Mouse (Mus musculus) adrenal gland (tissue): ENCODE data around the gene Gpr6.

ENCODE experiments used
- intact Hi-C: fragments of 180-260 bp; cut with DNase I; formaldehyde crosslinking; loops from one replicate; pipeline ENCODE4 v1.15.1; 2025
- long read RNA-seq, 2 experiments: library from polyadenylated mRNA; unstranded; transcript quantifications; one replicate each; pipeline ENCODE4 v2.0.0; 2020; ENCODE audit warnings: borderline replicate concordance in 1 of 2; ENCODE audit not compliant: insufficient replicate concordance in 1 of 2

The Gpr6 gene
- long read RNA-seq, experiment 1, result 0 reads
- long read RNA-seq, experiment 2, result 0 reads

GRCm38 (mm10) chr10:41072116-41072515 lies at the start of gene Gpr6:
TSS of gene Gpr6 (minus strand) at chr10:41072285.
- intact Hi-C loops, result no loop called here

DNA sequence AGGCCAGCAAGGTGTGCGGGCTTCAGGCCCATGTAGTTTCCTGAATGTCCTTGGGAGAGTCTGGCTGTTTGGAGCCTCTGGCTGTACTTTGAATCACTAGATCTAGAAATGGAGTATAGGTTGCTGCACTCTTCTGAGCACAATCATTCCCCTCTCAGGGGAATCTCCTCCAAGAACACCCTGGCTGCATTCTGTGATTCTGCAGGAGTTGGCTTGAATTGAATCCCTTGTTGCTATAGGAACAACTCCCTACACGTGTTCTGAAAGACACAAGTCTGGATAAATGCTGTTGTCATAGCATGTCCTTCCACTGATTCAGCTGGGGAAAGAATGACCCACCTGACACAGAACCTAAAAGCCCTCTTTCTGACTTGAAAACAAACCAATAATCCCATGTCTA lies 28.0 kb upstream of the Gpr6 start:
- intact Hi-C loops, result no loop called here

- intact Hi-C loops, result no loop called here
These were observed 26.1 kb upstream of the Gpr6 start for GRCm38 (mm10) chr10:41098137-41098536.

- intact Hi-C loops, result no loop called here
These were observed 16.8 kb upstream of the Gpr6 start for GRCm38 (mm10) chr10:41088852-41089251.

DNA sequence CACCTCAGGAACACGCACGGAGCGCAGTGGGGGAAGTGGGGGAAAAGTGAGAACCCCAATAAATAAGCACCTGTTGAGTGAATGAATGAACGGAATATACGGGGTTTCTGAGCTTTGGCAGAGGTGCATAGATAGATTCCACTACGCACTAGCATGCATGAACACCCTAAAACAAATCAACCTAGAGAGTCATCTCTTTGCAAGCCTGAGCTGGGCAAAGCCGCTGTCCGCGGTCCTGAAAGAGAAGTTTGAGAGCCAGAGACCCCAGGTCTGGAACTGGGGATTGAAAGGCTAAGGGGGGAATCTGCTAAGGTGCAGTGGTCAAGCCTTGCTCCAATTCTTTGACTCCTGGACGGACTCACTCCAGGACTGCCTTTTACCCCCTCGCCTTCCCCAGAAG lies 389 bp downstream of the Gpr6 start:
- intact Hi-C loops, result no loop called here

DNA sequence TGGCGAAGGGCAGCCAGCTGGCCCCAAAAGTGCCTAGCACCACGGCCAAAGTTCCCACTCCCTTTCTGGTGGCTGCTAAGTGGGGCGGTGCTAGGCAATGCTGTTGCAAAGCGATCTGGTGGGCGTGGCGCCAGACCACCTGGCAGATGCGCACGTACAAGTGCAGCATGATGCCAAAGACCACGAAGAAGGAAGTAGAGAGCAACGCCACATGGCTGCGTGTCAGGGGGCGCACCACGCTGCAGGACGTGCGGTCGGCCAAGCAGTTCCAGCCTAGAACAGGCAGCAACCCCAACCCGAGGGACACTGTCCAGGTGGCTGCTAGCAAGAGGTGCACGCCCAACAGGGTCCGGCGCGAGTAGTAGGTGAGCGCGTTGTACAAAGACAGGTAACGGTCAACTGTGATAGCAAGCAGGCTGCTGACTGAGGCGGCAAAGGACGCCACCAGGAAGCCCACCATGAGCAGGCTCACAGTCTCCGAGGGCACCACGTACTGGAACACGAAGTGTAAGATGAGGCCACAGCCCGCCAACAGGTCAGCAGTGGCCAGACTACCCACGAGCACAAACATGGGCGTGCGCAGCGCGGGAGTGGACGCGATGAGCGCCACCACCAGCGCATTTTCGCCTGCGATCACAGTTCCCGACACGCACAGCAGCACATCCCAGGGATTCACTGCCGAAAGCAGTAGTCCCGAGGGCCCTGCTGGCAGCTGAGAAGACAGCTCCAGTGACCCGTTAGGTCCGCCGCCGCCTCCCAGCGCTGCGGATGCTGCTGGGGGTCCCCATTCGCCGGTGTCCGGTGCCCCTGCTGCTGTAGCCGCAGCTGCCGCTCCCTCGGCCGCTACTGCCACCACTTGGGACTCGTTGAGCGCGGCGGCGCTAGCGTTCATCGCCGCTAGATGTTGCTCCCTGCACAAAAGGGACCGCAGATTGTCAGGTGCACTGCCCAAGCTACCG lies 1.1 kb downstream of the Gpr6 start:
- intact Hi-C loops, result no loop called here

DNA sequence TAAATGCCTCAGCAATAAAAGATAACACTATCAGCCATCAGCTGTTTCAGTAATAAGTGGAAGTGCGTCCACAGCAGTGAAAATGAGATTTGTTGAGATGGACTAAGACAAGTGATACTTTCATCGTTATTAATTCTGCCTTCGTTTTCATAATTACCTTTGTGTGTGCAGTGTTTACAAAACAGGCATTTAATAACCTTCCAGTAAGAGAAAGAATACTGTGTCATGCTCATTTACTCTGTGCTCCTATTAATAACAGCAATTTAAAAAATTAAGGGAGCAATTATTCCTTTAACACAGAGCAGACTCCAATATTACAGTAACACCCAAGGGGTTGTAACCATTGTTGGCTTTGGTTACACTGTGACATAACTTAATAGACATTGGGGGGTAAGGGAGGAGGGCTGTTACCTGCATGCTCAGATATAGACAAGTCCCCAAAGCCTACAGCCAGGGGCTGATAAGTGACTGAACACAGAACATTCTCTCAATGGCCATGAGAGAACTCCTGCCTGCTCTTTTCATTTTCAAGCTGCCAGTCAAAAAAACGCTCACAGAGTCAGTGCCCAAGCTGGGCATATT lies 11.7 kb downstream of the Gpr6 start:
- intact Hi-C loops, result no loop called here

DNA sequence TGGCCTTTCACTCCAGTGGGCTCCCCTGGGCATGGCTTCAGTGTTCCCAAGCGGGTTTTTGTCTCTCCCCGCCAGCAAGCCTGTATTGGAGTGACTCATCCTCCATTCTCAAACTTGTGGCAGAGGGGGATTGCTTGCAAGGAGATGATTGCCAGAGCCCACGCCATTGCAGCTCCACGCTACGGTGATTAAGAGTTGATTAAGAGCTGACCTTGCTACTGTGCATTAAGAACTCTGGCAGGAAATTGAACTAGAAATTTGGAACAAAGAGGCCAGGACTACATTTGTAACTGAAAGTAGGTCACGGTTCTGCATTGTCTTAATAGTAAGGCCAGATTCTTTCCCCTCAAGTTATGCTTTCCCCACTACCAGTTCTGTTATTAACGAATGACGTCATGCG lies 16.5 kb downstream of the Gpr6 start:
- intact Hi-C loops, result no loop called here

- intact Hi-C loops, result no loop called here
These were observed 18.1 kb downstream of the Gpr6 start for GRCm38 (mm10) chr10:41054005-41054404.

- intact Hi-C loops, result no loop called here
These were observed 29.8 kb downstream of the Gpr6 start for GRCm38 (mm10) chr10:41042272-41042671.

- intact Hi-C loops, result no loop called here
These were observed 30.6 kb downstream of the Gpr6 start for GRCm38 (mm10) chr10:41041478-41041877.

DNA sequence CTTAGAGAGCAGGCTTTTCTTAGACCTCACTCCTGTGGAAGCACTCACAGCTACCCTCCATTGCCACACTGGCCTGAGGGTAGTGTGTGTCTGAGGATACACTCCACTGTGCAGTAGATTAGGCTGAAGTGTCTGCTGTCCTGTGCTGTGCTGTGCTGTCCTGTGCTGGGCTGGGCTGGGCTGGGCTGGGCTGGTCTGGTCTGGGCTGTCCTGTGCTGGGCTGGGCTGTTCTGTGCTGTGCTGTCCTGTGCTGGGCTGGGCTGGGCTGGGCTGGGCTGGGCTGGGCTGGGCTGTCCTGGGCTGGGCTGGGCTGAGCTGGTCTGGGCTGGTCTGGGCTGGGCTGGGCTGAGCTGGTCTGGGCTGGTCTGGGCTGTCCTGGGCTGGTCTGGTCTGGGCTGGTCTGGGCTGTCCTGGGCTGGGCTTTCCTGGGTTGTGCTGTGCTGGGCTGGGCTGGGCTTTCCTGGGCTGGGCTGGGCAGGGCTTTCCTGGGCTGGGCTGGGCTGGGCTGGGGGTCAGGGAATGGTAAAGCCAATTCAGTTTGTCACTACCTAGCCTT lies 31.5 kb downstream of the Gpr6 start:
- intact Hi-C loops, result no loop called here

- intact Hi-C loops, result no loop called here
These were observed 33.6 kb downstream of the Gpr6 start for GRCm38 (mm10) chr10:41038476-41038875.

DNA sequence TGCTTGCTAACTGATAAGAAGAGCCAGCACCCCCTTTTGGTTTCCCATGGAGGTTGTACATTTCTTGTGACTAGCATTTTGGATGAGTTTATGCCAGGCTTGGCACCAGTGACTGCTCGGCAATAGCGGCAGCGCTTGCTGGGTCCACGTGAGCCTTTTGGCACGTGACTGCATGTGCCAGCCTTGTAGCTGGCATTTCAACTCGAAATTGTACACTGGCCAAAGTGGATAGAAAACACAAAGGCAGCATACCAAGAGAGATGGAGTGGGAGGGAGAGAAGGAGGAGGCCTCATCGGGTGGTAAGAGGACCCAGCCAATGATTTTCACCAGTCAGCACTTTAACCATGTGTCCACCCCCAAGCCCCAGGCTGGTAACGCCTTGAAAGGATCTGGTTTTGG lies 34.4 kb downstream of the Gpr6 start:
- intact Hi-C loops, result no loop called here

- intact Hi-C loops, result no loop called here
These were observed 39.3 kb downstream of the Gpr6 start for GRCm38 (mm10) chr10:41032811-41033210.

DNA sequence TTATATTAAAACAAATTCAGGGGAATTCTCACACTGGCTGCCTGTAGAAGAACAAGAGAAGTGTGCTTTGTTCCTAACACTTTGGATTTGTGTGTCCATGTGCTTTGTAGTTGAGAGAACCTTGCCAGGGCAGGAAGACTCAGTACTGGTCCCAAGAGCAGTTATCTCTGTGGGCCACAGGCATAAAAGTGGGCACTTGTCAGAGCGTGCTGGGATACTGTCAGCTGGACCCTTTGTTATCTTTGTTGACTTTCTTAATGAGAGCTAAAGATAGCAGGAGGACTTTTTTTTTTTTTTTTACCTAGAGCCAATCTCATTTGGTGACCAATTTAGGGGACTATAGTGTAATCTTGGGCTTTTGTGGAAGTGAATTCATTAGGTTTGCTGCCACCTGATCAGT lies 47.2 kb downstream of the Gpr6 start:
- intact Hi-C loops, result no loop called here

DNA sequence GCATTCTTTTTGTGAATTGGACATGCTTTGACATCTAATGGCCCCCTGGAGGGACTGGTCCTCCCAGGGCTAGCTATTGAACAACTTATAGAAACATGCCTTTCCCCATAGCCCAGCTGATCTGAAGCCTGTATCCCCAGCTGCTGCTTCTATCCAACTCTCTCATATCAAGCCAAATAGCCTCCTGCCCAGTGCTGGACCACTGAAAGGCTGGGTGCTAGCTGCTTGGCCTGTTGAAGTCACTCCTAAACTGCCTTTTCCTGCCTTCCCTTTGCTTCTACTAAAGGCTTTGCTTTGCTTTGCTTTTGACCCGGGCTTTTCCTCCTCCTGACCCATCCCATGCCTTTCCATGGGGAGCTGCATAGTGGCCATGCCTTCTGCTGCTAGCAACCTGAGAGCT lies 47.7 kb downstream of the Gpr6 start:
- intact Hi-C loops, result no loop called here

GRCm38 (mm10) chr10:41022226-41022625 lies 49.9 kb downstream of the Gpr6 start:
- intact Hi-C loops, result no loop called here
